Mouse (Mus musculus) right cerebral cortex, postnatal 36 days (tissue): Measurements from ENCODE around the gene Rpl18.

ENCODE experiments used
- DNase-seq, 2 experiments: peaks; one replicate each; pipeline ENCODE4 v3.0.0; 2022; ENCODE audit warnings: low spot score in 2 of 2, mixed read lengths in 1 of 2

Gene Rpl18

DNA sequence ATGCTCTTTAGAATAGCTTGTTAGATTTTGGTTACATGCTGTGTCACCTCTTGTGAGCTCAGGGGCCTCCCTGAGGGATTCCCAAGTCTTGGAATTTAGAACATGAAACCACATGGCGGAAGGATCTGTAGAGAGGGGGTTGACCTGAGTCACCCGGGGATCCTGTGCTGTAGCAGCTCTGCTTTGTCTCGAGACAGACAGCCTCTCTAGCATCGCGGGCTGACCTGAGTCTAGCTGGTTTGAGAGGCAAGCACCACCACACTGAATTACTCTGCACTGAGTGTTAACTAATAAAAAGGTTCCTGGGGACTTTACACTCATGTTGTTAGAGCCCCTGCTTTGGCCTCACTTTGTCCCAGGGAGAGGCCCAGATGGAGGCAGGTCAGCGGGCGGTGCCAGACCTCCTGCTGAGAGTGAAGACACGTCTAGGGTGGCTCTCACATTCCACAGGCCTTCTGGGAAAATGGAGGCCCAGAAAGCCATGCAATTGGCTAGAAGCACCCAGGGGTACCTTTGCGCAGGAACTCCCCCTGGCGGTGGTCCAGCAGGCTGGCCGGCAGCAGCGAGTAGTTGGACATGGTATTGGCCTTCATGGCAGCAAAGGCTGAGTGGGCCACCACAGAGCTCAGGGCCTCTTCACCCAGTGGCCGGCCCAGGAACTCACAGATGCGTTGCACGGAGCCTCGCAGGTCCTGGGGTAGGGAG, 15.6 kb downstream of the Rpl18 start:
- no peak for DNase-seq

DNA sequence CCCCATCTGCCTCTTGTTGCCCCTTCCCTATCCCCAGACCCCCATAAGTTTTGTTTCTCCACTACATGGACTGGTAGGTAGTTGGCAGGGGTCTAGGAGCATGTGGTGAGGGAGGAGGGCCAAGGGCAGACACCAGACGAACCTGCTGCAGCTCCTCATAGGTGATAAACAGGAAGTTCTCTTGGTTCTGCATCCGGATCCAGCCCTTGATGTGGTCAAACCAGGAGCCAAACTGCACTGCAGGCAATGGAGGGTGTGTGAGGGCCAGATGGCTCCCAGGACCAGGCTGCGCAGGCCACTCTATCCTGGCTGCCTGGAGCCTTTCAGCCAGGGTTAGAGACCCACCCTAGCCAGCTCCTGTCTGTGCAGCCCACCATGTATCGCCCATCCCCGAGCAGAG, 18.2 kb downstream of the Rpl18 start:
- no peak for DNase-seq

DNA sequence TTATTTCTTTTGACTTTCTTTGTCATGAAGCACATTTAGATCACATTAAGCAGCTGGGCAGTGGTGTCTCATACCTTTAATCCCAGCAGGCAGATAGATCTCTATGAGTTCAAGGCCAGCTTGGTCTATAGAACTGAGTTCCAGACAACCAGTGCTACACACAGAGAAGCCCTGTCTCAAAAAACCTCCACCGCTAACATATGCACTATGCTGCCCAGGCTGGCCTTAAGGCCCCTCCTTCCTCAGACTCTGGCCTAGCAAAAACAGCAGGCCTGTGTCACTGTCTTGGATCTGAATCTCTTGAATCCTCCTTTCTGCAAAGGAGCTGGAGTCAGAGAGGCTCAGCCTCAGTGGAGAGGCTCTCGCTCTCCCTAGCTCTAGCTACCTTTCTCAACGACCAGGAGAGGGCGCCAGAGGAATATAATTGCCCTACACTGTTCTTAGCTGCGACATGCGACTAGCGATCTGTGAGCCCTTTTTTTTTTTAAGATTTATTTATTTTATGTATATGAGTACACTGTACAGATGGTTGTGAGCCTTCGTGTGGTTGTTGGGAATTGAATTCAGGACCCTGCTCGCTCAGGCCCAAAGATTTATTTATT, 24.0 kb downstream of the Rpl18 start:
- DNase-seq, result peak; percentile 62 to 66

DNA sequence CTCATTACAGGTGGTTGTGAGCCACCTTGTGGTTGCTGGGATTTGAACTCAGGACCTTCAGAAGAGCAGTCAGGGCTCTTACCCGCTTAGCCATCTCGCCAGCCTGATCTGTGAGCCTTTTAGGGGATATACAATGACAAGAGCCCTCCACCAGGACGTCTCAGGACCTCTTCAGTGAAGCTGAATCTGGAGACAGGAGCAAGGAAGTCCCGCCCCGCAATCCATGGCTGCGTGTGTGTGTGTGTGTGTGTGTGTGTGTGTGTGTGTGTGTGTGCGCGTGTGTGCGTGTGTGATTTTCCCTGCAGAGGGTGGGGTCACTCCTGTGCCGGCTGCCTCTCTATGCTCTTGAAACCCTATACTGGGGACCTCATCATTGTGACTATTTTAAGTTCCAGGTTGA, 24.6 kb downstream of the Rpl18 start:
- no peak for DNase-seq

DNA sequence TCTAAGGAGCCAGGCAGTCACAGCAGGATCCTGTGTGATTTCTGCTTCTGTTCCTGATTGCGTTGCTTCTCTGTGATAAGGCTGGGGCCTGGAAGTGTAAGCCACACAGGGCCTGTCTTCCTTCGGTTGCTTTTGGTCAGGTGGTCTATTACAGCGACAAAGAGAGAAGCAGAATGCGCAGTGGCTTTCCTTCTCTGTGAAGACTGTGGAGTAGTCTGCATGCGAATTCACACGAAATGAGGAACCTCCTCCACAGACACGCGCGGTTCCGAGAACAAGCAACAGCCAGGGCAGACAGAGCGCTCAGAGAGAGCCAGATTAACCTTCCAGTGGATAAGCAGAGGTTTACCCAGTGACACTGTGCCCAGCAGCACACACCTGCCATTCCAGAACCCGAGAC, 26.1 kb downstream of the Rpl18 start:
- DNase-seq, result no peak

DNA sequence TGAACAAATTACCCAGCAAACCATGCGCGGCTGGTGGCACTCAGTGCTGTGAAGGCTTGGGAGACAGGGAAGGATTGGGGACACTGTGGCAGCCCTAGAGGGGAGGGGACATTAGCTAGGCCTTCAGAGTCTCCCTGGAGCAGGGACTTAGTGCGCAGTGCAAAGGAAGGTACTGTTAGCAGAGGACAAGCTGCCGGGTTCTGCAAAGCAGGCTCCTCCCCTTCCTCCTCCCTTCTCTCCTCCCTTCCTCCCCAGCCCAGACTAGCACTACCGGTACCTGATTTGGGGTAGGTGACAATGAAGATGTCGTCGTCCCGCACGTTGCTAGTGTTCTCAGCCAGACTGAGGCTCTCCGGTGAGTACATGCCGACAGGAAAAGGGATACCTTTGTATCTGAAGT, 26.5 kb downstream of the Rpl18 start:
- peak in 1 of 2 experiments; percentile 28 for DNase-seq

DNA sequence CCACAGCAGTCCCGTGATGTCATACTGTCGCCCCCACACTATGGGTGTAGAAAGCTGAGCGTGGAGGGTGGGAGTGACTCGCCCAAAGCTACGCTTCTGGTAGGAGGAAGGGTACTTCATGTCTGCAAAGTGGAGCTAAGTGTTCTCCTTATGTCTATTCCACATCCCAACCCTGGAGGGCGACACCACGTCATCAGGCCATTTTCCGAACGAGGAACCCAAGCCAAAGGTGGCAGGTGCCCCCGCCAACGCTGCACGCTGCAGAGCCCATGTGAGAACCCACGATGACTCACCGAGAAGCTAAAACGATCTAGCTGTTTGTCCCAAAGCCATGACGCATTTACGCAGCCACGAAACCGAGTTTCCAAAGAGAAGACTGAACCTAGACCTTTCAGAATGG, 27.1 kb downstream of the Rpl18 start:
- peak; percentile 83 to 84 for DNase-seq

DNA sequence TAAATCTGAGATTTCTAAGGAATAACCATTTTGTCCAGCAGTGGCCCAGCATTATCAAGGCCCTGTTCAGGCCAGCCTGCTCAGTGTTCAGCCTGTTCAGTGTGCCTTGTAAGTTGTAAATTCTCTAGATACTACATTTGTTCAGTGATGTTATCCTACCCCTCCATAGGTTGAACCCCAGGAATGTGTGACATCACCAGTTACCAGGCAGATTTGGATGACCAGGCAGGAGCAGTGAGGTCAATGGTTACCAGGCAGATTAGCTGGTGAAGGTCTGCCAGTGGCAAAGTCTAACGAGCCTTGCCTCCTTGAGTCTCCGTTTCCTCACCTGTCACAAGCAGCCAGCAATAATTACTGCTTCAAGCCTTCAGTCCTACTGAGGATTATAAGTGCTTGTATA, 29.1 kb downstream of the Rpl18 start:
- DNase-seq, result peak; percentile 43 to 60

DNA sequence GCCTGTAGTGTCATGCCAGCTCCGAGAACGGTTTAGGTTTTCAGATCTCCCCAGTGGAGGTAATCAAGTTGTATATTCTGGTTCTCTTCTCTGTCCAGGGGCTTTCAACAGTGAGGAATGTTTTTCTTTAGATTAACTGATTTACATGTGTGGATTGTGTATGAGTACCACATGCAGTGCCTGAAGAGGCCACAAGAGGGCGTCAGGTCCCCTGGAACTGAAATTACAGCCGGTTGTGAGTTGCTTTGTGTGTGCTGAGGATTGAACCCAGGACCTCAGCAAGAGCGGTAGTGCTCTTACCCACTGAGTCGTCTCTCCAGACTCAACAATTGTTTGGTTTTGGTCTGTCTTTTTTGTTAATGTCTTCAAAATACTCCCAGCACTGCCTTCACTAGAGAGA, 31.3 kb downstream of the Rpl18 start:
- DNase-seq, result no peak

DNA sequence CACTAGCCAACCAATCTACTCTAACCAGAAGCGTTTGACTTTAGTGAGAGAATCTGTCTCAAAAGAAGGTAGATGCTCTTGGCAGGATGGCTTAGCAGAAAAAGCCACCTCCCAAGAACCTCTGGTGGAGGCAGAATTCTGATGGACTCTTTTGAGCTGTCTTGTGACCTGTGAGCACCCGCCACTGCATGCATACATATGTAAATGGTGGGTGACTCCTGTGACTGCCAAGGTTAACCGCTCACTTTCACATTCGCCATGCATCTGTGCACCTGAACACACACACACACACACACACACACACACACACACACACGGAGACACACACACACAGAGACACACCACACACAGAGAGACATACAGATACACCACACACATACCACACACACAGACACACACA, 32.2 kb downstream of the Rpl18 start:
- no peak for DNase-seq

DNA sequence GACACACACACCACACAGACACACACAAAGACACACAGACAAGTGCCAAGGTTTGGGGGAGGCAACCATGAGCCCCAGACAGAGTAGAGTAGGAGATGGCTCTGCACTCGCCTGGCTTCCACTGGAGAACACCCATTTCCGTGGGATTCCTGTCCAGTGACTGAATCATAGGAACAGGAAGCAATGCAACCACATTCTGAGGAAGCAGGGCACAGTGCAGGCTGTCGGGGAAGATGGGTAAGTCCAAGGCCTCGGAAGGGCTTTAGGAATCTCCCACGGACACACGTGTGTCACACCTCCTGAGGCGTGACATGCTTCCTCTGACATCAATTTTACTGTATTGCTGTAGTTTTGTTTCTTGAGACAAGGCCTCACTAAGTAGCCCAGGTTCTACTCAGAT, 32.9 kb downstream of the Rpl18 start:
- no peak for DNase-seq

DNA sequence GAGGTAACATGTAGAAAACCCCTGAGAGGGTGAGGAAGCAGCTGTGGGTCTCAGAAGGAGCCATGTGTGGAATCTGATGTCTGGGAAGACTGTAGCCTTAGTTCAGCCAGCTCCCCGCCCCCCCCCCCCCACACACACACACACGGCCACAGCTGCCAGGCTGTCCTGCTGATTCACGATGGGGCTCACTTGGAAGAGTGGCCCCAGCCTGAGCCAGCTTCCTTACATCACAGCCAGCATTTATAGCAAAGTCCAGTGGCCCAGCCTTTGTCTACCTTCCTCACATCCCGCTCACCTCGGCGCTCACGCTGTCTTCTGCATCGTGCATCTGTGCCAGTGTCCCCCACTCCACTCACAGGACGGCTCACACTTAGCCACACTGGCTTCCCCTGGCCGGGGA, 34.1 kb downstream of the Rpl18 start:
- no peak for DNase-seq

DNA sequence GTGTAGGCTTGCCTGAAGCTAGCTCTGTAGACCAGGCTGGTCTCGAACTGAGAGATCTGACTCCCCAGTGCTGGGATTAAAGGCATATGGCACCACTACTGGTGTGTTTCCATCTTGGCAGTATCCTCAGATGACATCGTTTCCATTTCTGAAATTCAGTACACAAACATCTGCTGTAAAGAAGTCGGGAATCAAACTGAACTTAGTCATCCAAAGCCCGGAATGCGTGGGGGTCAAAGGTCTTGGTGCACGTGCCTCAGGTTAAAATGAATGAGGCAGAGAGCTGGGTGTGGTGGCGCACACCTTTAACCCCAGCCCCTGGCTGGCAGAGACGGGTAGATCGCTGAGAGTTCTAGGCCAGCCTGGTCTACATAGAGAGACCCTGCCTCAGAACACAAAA, 34.9 kb downstream of the Rpl18 start:
- no peak for DNase-seq

DNA sequence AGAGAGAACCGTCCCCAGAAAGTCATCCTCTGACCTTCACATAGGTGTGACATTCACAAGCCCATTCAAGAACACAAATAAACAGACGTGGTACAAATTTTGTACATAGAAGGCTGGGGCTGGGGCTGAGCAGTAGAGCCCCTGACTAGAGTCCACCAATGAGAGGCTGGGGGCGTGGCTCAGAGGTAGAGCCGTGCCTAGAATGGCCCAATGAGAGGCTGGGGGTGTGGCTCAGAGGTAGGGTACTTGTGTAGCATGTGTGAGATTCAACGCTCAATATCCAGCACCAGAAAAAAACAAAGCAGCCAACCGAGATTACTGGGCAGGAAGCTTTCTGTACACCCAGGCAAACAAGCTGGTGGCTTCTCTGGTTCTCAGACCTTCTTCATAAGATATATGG, 40.4 kb downstream of the Rpl18 start:
- DNase-seq, result no peak

DNA sequence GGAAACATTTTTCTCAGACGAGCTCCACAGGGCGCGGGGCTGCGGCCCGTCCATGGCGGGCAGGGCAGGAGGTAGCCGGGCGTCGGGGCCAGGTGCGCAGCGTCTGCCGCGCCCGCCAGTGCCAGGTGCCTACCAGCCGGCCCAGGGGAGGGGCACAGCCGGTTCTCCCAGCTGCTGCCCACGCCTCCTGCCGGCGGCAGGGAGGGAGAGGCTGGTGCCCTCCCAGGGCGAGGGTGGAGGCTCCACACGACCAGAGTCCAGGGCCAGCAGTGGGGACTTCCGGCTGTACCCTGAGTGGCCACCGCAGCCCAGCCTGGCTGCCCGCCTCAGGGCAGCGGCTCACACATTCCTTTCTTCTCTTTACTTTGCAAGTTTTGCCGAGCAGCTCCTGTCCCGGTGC, 44.1 kb downstream of the Rpl18 start:
- DNase-seq, result no peak

DNA sequence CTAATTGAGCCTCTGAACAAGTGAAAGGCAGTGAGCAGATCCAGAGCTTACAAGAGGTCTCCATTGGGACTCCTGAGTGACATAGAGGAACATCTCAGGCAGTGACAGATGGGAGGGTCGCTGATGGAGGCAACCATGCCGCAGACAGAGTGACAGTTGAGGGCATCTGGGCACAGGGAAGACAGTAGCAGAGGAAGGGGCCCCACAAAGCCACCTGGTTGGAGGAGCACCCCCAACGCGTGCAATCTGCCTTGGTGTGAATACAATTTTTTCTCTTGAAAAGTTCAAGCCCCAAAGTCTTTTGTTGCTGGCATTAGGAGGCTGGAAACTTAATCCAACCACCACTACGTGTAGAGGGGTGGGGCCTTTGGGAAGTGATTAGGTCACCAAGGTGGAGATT, 44.9 kb downstream of the Rpl18 start:
- DNase-seq, result no peak

DNA sequence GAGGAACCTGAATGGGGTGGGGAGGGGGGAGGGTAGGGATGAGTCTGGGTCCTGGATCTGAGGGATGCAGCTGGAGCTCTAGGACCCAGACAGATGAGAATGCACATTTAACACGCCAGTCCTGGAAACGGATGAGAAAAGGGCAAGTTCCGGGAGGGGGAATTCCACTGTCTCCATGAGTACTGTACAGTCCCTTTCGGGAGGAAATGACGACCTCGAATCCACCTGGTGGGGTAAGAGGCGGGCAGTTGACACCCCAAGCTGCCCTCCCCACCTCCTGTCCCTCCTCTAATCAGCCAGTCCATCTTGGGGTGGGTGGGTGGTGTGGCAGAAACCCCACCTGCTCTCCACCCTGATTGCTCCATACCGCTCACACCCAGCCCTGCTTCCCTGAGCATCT, 50.7 kb downstream of the Rpl18 start:
- no peak for DNase-seq

DNA sequence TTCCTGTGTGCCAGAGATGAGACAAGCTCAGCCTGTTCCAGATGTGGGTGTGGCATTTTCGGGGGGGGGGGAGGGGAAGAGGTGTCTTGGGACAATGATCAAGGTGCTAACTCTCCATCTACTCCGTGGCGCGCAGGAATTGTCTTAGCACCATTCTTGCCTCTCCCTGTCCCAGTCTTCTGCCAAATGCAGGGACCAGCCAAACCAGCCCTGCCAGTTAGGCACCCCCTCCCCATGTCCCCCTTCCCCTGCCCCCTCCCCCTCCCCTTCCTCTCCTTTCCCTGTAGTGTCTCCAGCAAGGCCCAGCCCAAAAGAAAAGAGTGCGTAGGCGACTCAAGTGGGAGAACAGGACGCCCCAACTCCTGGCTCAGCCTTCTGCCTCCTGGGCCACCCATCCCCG, 51.5 kb downstream of the Rpl18 start:
- no peak for DNase-seq

DNA sequence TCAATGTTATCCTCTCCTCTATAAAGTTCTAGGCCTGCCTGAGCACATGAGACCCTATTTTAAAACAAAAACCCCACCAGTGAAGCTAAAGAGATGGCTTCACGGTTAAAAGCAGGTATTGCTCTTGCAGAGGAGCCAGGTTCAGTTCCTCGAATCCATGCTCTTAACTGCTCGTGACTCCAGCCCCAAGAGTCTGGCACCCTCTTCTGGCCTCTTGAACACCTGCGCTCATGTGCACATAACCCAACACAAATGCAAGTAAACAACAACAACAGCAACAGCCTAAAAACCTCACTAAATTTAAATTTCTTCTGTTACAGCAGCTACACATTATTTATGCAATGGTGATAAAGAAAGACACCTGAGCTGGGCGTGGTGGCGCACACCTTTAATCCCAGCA, 52.2 kb downstream of the Rpl18 start:
- DNase-seq, result no peak
